Mouse (Mus musculus) brain, embryonic 14.5 days (tissue): ENCODE measurements around the gene Kcnab2.

Experiments
- CTCF ChIP-seq: fragments of 200-500 bp; IDR thresholded peaks from 2 replicates; pipeline ENCODE4 v1.5.1; 2012; ENCODE audit warnings: inconsistent platforms, mild to moderate bottlenecking, moderate library complexity, borderline replicate concordance; ENCODE audit not compliant: insufficient read depth, insufficient read length; ENCODE audit errors: extremely low read depth
- POLR2A ChIP-seq: fragments of 200-500 bp; IDR thresholded peaks from 2 replicates; pipeline ENCODE4 v1.6.1; 2012; ENCODE audit warnings: mild to moderate bottlenecking, inconsistent platforms, borderline replicate concordance; ENCODE audit not compliant: poor library complexity, insufficient read depth, insufficient read length, severe bottlenecking; ENCODE audit errors: extremely low read depth

- TF ChIP-seq CTCF, result no peak
- no peak for TF ChIP-seq POLR2A
Observed at GRCm38 (mm10) chr4:152462516-152462915, 15.2 kb downstream of the Kcnab2 start.
